Mouse (Mus musculus) midbrain, postnatal 0 days (tissue): ENCODE measurements around the gene Znrf2. TPM values are rescaled to one million over a fixed set of nuclear protein-coding genes. Genes with fewer than 3 reads are reported as not detected.

Experiments
- ATAC-seq: fragments of 200-750 bp; cut with Nextera tagmentation; 2 replicates; pipeline ENCODE4 v1.8.0; 2017; ENCODE audit warnings: moderate number of reproducible peaks, mild to moderate bottlenecking, moderate TSS enrichment, moderate library complexity; ENCODE audit not compliant: low FRiP score
- DNase-seq: peaks from one replicate; pipeline ENCODE4 v3.0.0-alpha.2; 2015; ENCODE audit warnings: low spot score
- H3K27ac ChIP-seq: fragments of 300-500 bp; sonication (generic); 2 replicates; pipeline ENCODE4 v1.5.1; 2014; ENCODE audit warnings: low read depth, mild to moderate bottlenecking, low read length, mixed read lengths
- H3K27me3 ChIP-seq: fragments of 300-500 bp; sonication (generic); 2 replicates; pipeline ENCODE4 v1.6.1; 2014; ENCODE audit warnings: low read length, control low read depth, mixed read lengths; ENCODE audit not compliant: insufficient read depth
- H3K36me3 ChIP-seq: fragments of 300-500 bp; sonication (generic); 2 replicates; pipeline ENCODE4 v1.6.1; 2014; ENCODE audit warnings: low read length, control low read depth, mixed read lengths; ENCODE audit not compliant: insufficient read depth
- H3K4me1 ChIP-seq: fragments of 300-500 bp; sonication (generic); 2 replicates; pipeline ENCODE4 v1.6.1; 2014; ENCODE audit warnings: mild to moderate bottlenecking, control low read depth, antibody characterized with exemption, low read length, mixed read lengths; ENCODE audit not compliant: insufficient read depth
- H3K4me2 ChIP-seq: fragments of 300-500 bp; sonication (generic); 2 replicates; pipeline ENCODE4 v1.6.1; 2014; ENCODE audit warnings: low read depth, mild to moderate bottlenecking, low read length, mixed read lengths; ENCODE audit not compliant: poor library complexity, severe bottlenecking
- H3K4me3 ChIP-seq: fragments of 300-500 bp; sonication (generic); 2 replicates; pipeline ENCODE4 v1.5.1; 2014; ENCODE audit warnings: low read depth, mild to moderate bottlenecking, low read length, moderate library complexity
- H3K9ac ChIP-seq: fragments of 300-500 bp; sonication (generic); replicated peaks from 2 replicates; pipeline ENCODE4 v1.6.1; 2014; ENCODE audit warnings: mild to moderate bottlenecking, low read length, moderate library complexity, mixed read lengths; ENCODE audit not compliant: poor library complexity, severe bottlenecking
- H3K9me3 ChIP-seq: fragments of 300-500 bp; sonication (generic); 2 replicates; pipeline ENCODE4 v1.6.1; 2016; ENCODE audit warnings: low read length, control low read depth
- CTCF ChIP-seq: IDR thresholded peaks from 2 replicates; pipeline ENCODE4 v1.5.1; 2016; ENCODE audit warnings: antibody characterized with exemption, mild to moderate bottlenecking
- WGBS: fragments of 180-500 bp; shearing (Covaris S2); extraction: QIAGEN DNeasy Blood & Tissue Kit; methylation state at CpG from one replicate; pipeline ENCODE4 v1.1.7; 2014; 5-methylcytosine and 5-hydroxymethylcytosine counted together
- polyA plus RNA-seq: library from polyadenylated mRNA; unstranded; fragments of >200 nt; fragmentation: Nextera tagmentation; extraction: Ambion mirVana; gene quantifications from 2 replicates; pipeline ENCODE4 v1.2.1, GENCODE M21; 2015
- total RNA-seq: library from RNA; depleted of rRNA; stranded (reverse); fragments of >200 nt; gene quantifications from 2 replicates; pipeline ENCODE4 v1.2.3, GENCODE M21; 2014

Znrf2 gene
- total and polyA plus RNA-seq, 2 experiments from 2014 or later = 6.5 to 32.8 TPM

GRCm38 (mm10) chr6:54788493-54788892 lies 28.2 kb upstream of the Znrf2 start:
- Histone ChIP-seq H3K9ac (no peak overlapping the region), H3K4me1 (no peaks in the 10 kb centered on the region), H3K27me3 (no peaks in the 10 kb centered on the region), H3K9me3 (no peaks in the 10 kb centered on the region), H3K4me3 (no peak overlapping the region), H3K4me2 (no peak overlapping the region), H3K27ac (no peak overlapping the region), H3K36me3 (no peaks in the 10 kb centered on the region)
- no peak for TF ChIP-seq CTCF
- ATAC-seq (no peak), DNase-seq (no peak)
- WGBS = 52% methylated on average over 6 of the region's 6 CpGs

- Histone ChIP-seq H3K9ac (no peak overlapping the region), H3K27ac (no peak overlapping the region), H3K4me1 (no peaks in the 10 kb centered on the region), H3K9me3 (no peaks in the 10 kb centered on the region), H3K27me3 (no peaks in the 10 kb centered on the region), H3K4me3 (no peak overlapping the region), H3K4me2 (no peak overlapping the region), H3K36me3 (no peaks in the 10 kb centered on the region)
- DNase-seq (no peak), ATAC-seq (no peak)
- WGBS = 91% methylated on average over 4 of the region's 4 CpGs
- TF ChIP-seq CTCF = no peak
Measured at GRCm38 (mm10) chr6:54789139-54789538, 27.6 kb upstream of the Znrf2 start.

- no peaks in the 10 kb centered on the region for H3K36me3 ChIP-seq
- H3K27ac ChIP-seq = no peak overlapping the region
- H3K4me2 ChIP-seq = no peak overlapping the region
- no peaks in the 10 kb centered on the region for H3K4me1 ChIP-seq
- H3K9ac ChIP-seq = no peak overlapping the region
- WGBS = 79% methylated on average over 4 of the region's 4 CpGs
- no peak for TF ChIP-seq CTCF
- no peak overlapping the region for H3K4me3 ChIP-seq
- no peaks in the 10 kb centered on the region for H3K9me3 ChIP-seq
- DNase-seq (no peak), ATAC-seq (no peak)
- H3K27me3 ChIP-seq = no peaks in the 10 kb centered on the region
Measured at GRCm38 (mm10) chr6:54790071-54790470, 26.6 kb upstream of the Znrf2 start.

GRCm38 (mm10) chr6:54793853-54794252 lies 22.9 kb upstream of the Znrf2 start:
- Histone ChIP-seq H3K27ac (no peak overlapping the region), H3K9me3 (no peaks in the 10 kb centered on the region), H3K36me3 (no peaks in the 10 kb centered on the region), H3K27me3 (no peaks in the 10 kb centered on the region), H3K4me2 (no peak overlapping the region), H3K9ac (no peak overlapping the region), H3K4me1 (no peaks in the 10 kb centered on the region), H3K4me3 (no peak overlapping the region)
- no peak for DNase-seq
- no peak for TF ChIP-seq CTCF
- no peak for ATAC-seq
- WGBS = 96% methylated on average over 3 of the region's 3 CpGs

GRCm38 (mm10) chr6:54794372-54794771 lies 22.3 kb upstream of the Znrf2 start:
- no peak for DNase-seq
- WGBS = 70% methylated on average over 2 of the region's 2 CpGs
- Histone ChIP-seq H3K4me3 (no peak overlapping the region), H3K9me3 (no peaks in the 10 kb centered on the region), H3K36me3 (no peaks in the 10 kb centered on the region), H3K4me2 (no peak overlapping the region), H3K27ac (no peak overlapping the region), H3K9ac (no peak overlapping the region), H3K27me3 (no peaks in the 10 kb centered on the region), H3K4me1 (no peaks in the 10 kb centered on the region)
- TF ChIP-seq CTCF = no peak
- ATAC-seq = no peak

- no peaks in the 10 kb centered on the region for H3K27me3 ChIP-seq
- no peak overlapping the region for H3K4me3 ChIP-seq
- no peak for ATAC-seq
- TF ChIP-seq CTCF = no peak
- H3K9ac ChIP-seq = no peak overlapping the region
- no peaks in the 10 kb centered on the region for H3K4me1 ChIP-seq
- DNase-seq = no peak
- whole genome bisulfite sequencing = 88% methylated on average over 5 of the region's 5 CpGs
- no peak overlapping the region for H3K4me2 ChIP-seq
- no peaks in the 10 kb centered on the region for H3K9me3 ChIP-seq
- no peaks in the 10 kb centered on the region for H3K36me3 ChIP-seq
- no peak overlapping the region for H3K27ac ChIP-seq
Measured at GRCm38 (mm10) chr6:54794991-54795390, 21.7 kb upstream of the Znrf2 start.
